Mouse (Mus musculus) MEL (cell line): ENCODE measurements around the gene Hcrtr1. TPM values are rescaled to one million over a fixed set of nuclear protein-coding genes. Genes with fewer than 3 reads are reported as not detected.

ENCODE experiments used
- DNase-seq: peaks from one replicate; pipeline ENCODE4 v3.0.0; 2011; ENCODE audit warnings: low read depth, low spot score
- H3K27ac ChIP-seq: 2 replicates; pipeline ENCODE4 v1.5.1; 2012; ENCODE audit warnings: low read depth, mild to moderate bottlenecking, control low read depth, low read length, moderate library complexity; ENCODE audit not compliant: control insufficient read depth
- H3K27me3 ChIP-seq, 2 experiments: fragments of 150-350 bp in 1 of 2; sonication (generic) in 1 of 2; 2 replicates each; pipeline ENCODE4 v1.6.1; 2012; ENCODE audit warnings: low read length in 2 of 2, mild to moderate bottlenecking in 2 of 2, improper control_type of control experiment in 1 of 2, moderate library complexity in 1 of 2; ENCODE audit not compliant: insufficient read depth in 2 of 2, control insufficient read depth in 1 of 2
- H3K36me3 ChIP-seq, 2 experiments: 2 replicates each; pipeline ENCODE4 v1.6.1; 2012 to 2014; ENCODE audit warnings: low read length in 2 of 2, improper control_type of control experiment in 1 of 2, inconsistent platforms in 1 of 2, mild to moderate bottlenecking in 1 of 2; ENCODE audit not compliant: insufficient read depth in 2 of 2, control insufficient read depth in 1 of 2
- H3K4me1 ChIP-seq, 2 experiments: fragments of 150-350 bp in 1 of 2; sonication (generic) in 1 of 2; 2 replicates each; pipeline ENCODE4 v1.6.1; 2012; ENCODE audit warnings: low read length in 2 of 2, improper control_type of control experiment in 1 of 2, mild to moderate bottlenecking in 1 of 2; ENCODE audit not compliant: insufficient read depth in 2 of 2, control insufficient read depth in 1 of 2
- H3K4me3 ChIP-seq, 2 experiments: fragments of 150-350 bp in 1 of 2; sonication (generic) in 1 of 2; 2 replicates each; pipeline ENCODE4 v1.5.1; 2012; ENCODE audit warnings: low read depth in 2 of 2, low read length in 2 of 2, mild to moderate bottlenecking in 2 of 2, moderate library complexity in 2 of 2, control low read depth in 1 of 2, improper control_type of control experiment in 1 of 2; ENCODE audit not compliant: control insufficient read depth in 1 of 2, insufficient read depth in 1 of 2
- H3K79me2 ChIP-seq: 2 replicates; pipeline ENCODE4 v1.6.1; 2012; ENCODE audit warnings: mild to moderate bottlenecking, low read length, moderate library complexity; ENCODE audit not compliant: control insufficient read depth, poor library complexity, insufficient read depth
- H3K9ac ChIP-seq: 2 replicates; pipeline ENCODE4 v1.6.1; 2012; ENCODE audit warnings: low read depth, mild to moderate bottlenecking, control low read depth, low read length, moderate library complexity; ENCODE audit not compliant: control insufficient read depth, poor library complexity, severe bottlenecking
- H3K9me3 ChIP-seq: fragments of 150-350 bp; sonication (generic); replicated peaks from 2 replicates; pipeline ENCODE4 v1.6.1; 2012; ENCODE audit warnings: mild to moderate bottlenecking, low read length, improper control_type of control experiment, moderate library complexity; ENCODE audit not compliant: insufficient read depth
- BHLHE40 ChIP-seq: IDR thresholded peaks from 2 replicates; pipeline ENCODE4 v1.6.1; 2012; ENCODE audit warnings: low read depth, mild to moderate bottlenecking, inconsistent platforms, low read length, improper control_type of control experiment, borderline replicate concordance
- CHD1 ChIP-seq: IDR thresholded peaks from 2 replicates; pipeline ENCODE4 v1.6.1; 2012; ENCODE audit warnings: low read depth, mild to moderate bottlenecking, inconsistent platforms, low read length, improper control_type of control experiment
- CTCF ChIP-seq, 3 experiments: IDR thresholded peaks in 2 of 3; conservative IDR thresholded peaks in 1 of 3; 2 replicates each; pipeline ENCODE4 v1.5.1; 2011 to 2012; ENCODE audit warnings: low read length in 3 of 3, low read depth in 2 of 3, mild to moderate bottlenecking in 2 of 3, improper control_type of control experiment in 1 of 3, inconsistent platforms in 1 of 3, mixed read lengths in 1 of 3, moderate library complexity in 1 of 3; ENCODE audit not compliant: control insufficient read depth in 1 of 3, insufficient read depth in 1 of 3, poor library complexity in 1 of 3, severe bottlenecking in 1 of 3
- E2F4 ChIP-seq: IDR thresholded peaks from 2 replicates; pipeline ENCODE4 v1.6.1; 2011; ENCODE audit warnings: low read depth, low read length, improper control_type of control experiment, borderline replicate concordance
- ETS1 ChIP-seq: IDR thresholded peaks from 2 replicates; pipeline ENCODE4 v1.6.1; 2012; ENCODE audit warnings: low read depth, mild to moderate bottlenecking, inconsistent platforms, low read length, improper control_type of control experiment, moderate library complexity
- GATA1 ChIP-seq: IDR thresholded peaks from 2 replicates; pipeline ENCODE4 v1.6.1; 2011; ENCODE audit warnings: low read depth, low read length, improper control_type of control experiment
- HCFC1 ChIP-seq: IDR thresholded peaks from 2 replicates; pipeline ENCODE4 v1.6.1; 2012; ENCODE audit warnings: low read depth, mild to moderate bottlenecking, inconsistent platforms, low read length, improper control_type of control experiment, moderate library complexity
- JUND ChIP-seq: IDR thresholded peaks from 2 replicates; pipeline ENCODE4 v1.6.1; 2011; ENCODE audit warnings: low read depth, mild to moderate bottlenecking, improper control_type of control experiment, low read length
- KAT2A ChIP-seq: conservative IDR thresholded peaks from 2 replicates; pipeline ENCODE4 v1.6.1; 2012; ENCODE audit warnings: low read depth, low read length, improper control_type of control experiment, inconsistent platforms
- MAFK ChIP-seq: IDR thresholded peaks from 2 replicates; pipeline ENCODE4 v1.6.1; 2011; ENCODE audit warnings: low read depth, mild to moderate bottlenecking, low read length, improper control_type of control experiment, borderline replicate concordance
- MAX ChIP-seq: IDR thresholded peaks from 2 replicates; pipeline ENCODE4 v1.6.1; 2011; ENCODE audit warnings: low read length, improper control_type of control experiment
- MAZ ChIP-seq: IDR thresholded peaks from 2 replicates; pipeline ENCODE4 v1.6.1; 2012; ENCODE audit warnings: low read depth, mild to moderate bottlenecking, inconsistent platforms, low read length, improper control_type of control experiment
- MXI1 ChIP-seq: IDR thresholded peaks from 2 replicates; pipeline ENCODE4 v1.6.1; 2011; ENCODE audit warnings: mild to moderate bottlenecking, low read depth, low read length, improper control_type of control experiment
- MYC ChIP-seq: IDR thresholded peaks from 2 replicates; pipeline ENCODE4 v1.6.1; 2011; ENCODE audit warnings: low read depth, mild to moderate bottlenecking, low read length, improper control_type of control experiment, moderate library complexity
- NELFE ChIP-seq: IDR thresholded peaks from 2 replicates; pipeline ENCODE4 v1.6.1; 2011; ENCODE audit warnings: low read depth, low read length, improper control_type of control experiment
- NRF1 ChIP-seq: IDR thresholded peaks from 2 replicates; pipeline ENCODE4 v1.6.1; 2014; ENCODE audit warnings: low read depth, mild to moderate bottlenecking, inconsistent platforms, low read length, improper control_type of control experiment, moderate library complexity; ENCODE audit not compliant: poor library complexity, insufficient read depth, severe bottlenecking
- RAD21 ChIP-seq: IDR thresholded peaks from 2 replicates; pipeline ENCODE4 v1.6.1; 2011; ENCODE audit warnings: mild to moderate bottlenecking, low read depth, low read length, improper control_type of control experiment
- RCOR1 ChIP-seq: IDR thresholded peaks from 2 replicates; pipeline ENCODE4 v1.6.1; 2012; ENCODE audit warnings: low read depth, mild to moderate bottlenecking, inconsistent platforms, low read length, improper control_type of control experiment
- SIN3A ChIP-seq: IDR thresholded peaks from 2 replicates; pipeline ENCODE4 v1.6.1; 2012; ENCODE audit warnings: low read length, improper control_type of control experiment, inconsistent platforms
- TAL1 ChIP-seq: IDR thresholded peaks from 2 replicates; pipeline ENCODE4 v1.6.1; 2012; ENCODE audit warnings: mild to moderate bottlenecking, inconsistent platforms, low read length, moderate library complexity, mixed read lengths
- ZC3H11A ChIP-seq: IDR thresholded peaks from 2 replicates; pipeline ENCODE4 v1.6.1; 2012; ENCODE audit warnings: low read depth, mild to moderate bottlenecking, inconsistent platforms, low read length, improper control_type of control experiment
- ZNF384 ChIP-seq: IDR thresholded peaks from 2 replicates; pipeline ENCODE4 v1.6.1; 2012; ENCODE audit warnings: low read depth, mild to moderate bottlenecking, inconsistent platforms, low read length, improper control_type of control experiment
- polyA plus RNA-seq, 2 experiments: library from polyadenylated mRNA; stranded (reverse) in 1 of 2; unstranded in 1 of 2; fragments of >175 nt in 1 of 2; fragments of >200 nt in 1 of 2; gene quantifications; 2 replicates each; pipeline versions ENCODE4 v1.2.1 to v1.2.4; 2012; ENCODE audit warnings: low replicate concordance in 2 of 2, low read depth in 1 of 2; ENCODE audit not compliant: insufficient read length in 2 of 2, insufficient read depth in 1 of 2, missing spikeins in 1 of 2
- total RNA-seq: library from RNA; depleted of rRNA; stranded (reverse); fragments of 300-350 nt; gene quantifications from 2 replicates; pipeline ENCODE4 v1.2.3, GENCODE M21; 2012

The Hcrtr1 gene
- total and polyA plus RNA-seq, 3 experiments, result not detected

- no peak overlapping the region for H3K9ac ChIP-seq
- no peaks in the 10 kb centered on the region for H3K79me2 ChIP-seq
- TF ChIP-seq MAFK (no peak), CTCF (IDR thresholded peaks at IDR 0.05 in 2 of 3, conservative IDR thresholded peaks at IDR 0.05 in 1 of 3; ENCODE audit: control insufficient read depth in 1 of 3, insufficient read depth in 1 of 3, low read depth in 2 of 3, low read length in 3 of 3, poor library complexity in 1 of 3, severe bottlenecking in 1 of 3) (no peak), RAD21 (no peak), ETS1 (no peak), MAX (no peak), MAZ (no peak), SIN3A (no peak)
- H3K9me3 ChIP-seq, result no peaks in the 10 kb centered on the region
- peaks cover 0 to 13% of the 10 kb centered on the region in 2 experiments; a peak in 2 of 4 replicates for H3K36me3 ChIP-seq
- H3K4me3 ChIP-seq, result no peak overlapping the region
- H3K27me3 ChIP-seq, result peaks cover 2% of the 10 kb centered on the region in 2 experiments; a peak in 2 of 4 replicates
- H3K27ac ChIP-seq, result no peak overlapping the region
- H3K4me1 ChIP-seq, result peaks cover 9 to 13% of the 10 kb centered on the region in 2 experiments
- no peak for DNase-seq
Measured at GRCm38 (mm10) chr4:130186450-130186849, 47.3 kb upstream of the Hcrtr1 start.

GRCm38 (mm10) chr4:130183879-130184278 is 44.7 kb upstream of the Hcrtr1 start:
- Histone ChIP-seq H3K4me3 (no peak overlapping the region), H3K79me2 (no peaks in the 10 kb centered on the region), H3K4me1 (peaks cover 9 to 13% of the 10 kb centered on the region in 2 experiments), H3K36me3 (peaks cover 0 to 11% of the 10 kb centered on the region in 2 experiments; a peak in 2 of 4 replicates), H3K27me3 (no peaks in the 10 kb centered on the region), H3K9ac (no peak overlapping the region), H3K9me3 (no peaks in the 10 kb centered on the region), H3K27ac (no peak overlapping the region)
- DNase-seq, result no peak
- no peak for TF ChIP-seq CHD1
- TF ChIP-seq GATA1, result no peak
- TF ChIP-seq KAT2A, result no peak
- TF ChIP-seq TAL1, result no peak
- TF ChIP-seq ETS1, result no peak
- no peak for TF ChIP-seq BHLHE40
- no peak for TF ChIP-seq ZC3H11A
- TF ChIP-seq JUND, result no peak
- TF ChIP-seq MYC, result no peak
- TF ChIP-seq RAD21, result no peak
- TF ChIP-seq HCFC1, result no peak
- no peak for TF ChIP-seq NRF1
- no peak for TF ChIP-seq ZNF384
- TF ChIP-seq MAX, result no peak
- no peak for TF ChIP-seq NELFE
- no peak for TF ChIP-seq RCOR1
- TF ChIP-seq SIN3A, result no peak
- no peak for TF ChIP-seq MXI1
- TF ChIP-seq MAFK, result no peak
- no peak for TF ChIP-seq E2F4
